In genomic region chr2:35270531-35270984, GRCm38 (mm10) we compare ENCODE assay signal across 7 mouse cellular contexts. TPM values are rescaled to one million over a fixed set of nuclear protein-coding genes. Genes with fewer than 3 reads are reported as not detected.
DNase-seq lines count a peak whose midpoint lies in the region; ATAC-seq and TF ChIP-seq lines count a peak whose summit lies in the region.

No protein-coding gene starts in this region.

- H3K4me3 ChIP-seq in ES-E14 (ENCODE audit: insufficient read depth in 1 of 2, low read depth in 1 of 2, low read length in 2 of 2, poor library complexity in 1 of 2, severe bottlenecking in 1 of 2), result peak overlapping the region in 1 of 2 experiments; percentile 48; a peak in 2 of 4 replicates
- H3K4me3 ChIP-seq in bone marrow macrophage, adult 2 months (ENCODE audit: insufficient read depth, low read length), result no peak overlapping the region
- H3K4me3 ChIP-seq in forebrain, embryonic 11.5 days (ENCODE audit: low read depth, low read length), result no peak overlapping the region
- H3K4me3 ChIP-seq in layer of hippocampus, adult 2 months, result no peak overlapping the region

- TF ChIP-seq POLR2A in bone marrow macrophage, adult 2 months (IDR thresholded peaks at IDR 0.05; ENCODE audit: borderline replicate concordance, low read depth, low read length), result no peak

- H3K9me3 ChIP-seq in ES-E14 (ENCODE audit: control insufficient read depth, insufficient read depth, low read depth, low read length), result no peaks in the 10 kb centered on the region
- no peaks in the 10 kb centered on the region for H3K9me3 ChIP-seq in forebrain, embryonic 11.5 days (ENCODE audit: control insufficient read depth, low read length)

- intact Hi-C loops in heart, postnatal 14 days (cut with DNase I), result no loop called here

- no peak overlapping the region for H3K4me2 ChIP-seq in forebrain, embryonic 11.5 days (ENCODE audit: low read depth, low read length, severe bottlenecking)

- H3K27ac ChIP-seq in ES-E14 (ENCODE audit: insufficient read depth, low read depth, low read length, poor library complexity, severe bottlenecking), result no peak overlapping the region
- H3K27ac ChIP-seq in bone marrow macrophage, adult 2 months (ENCODE audit: insufficient read depth, low read depth, low read length), result peak overlapping the region; percentile 31
- H3K27ac ChIP-seq in forebrain, embryonic 11.5 days (ENCODE audit: low read depth, low read length), result no peak overlapping the region
- peak overlapping the region; percentile 66; the same call in 1 of the 2 replicates for H3K27ac ChIP-seq in layer of hippocampus, adult 2 months

- no peaks in the 10 kb centered on the region for H3K27me3 ChIP-seq in forebrain, embryonic 11.5 days (ENCODE audit: control insufficient read depth, insufficient read depth, low read length)

- peak; percentile 45 for DNase-seq in ES-E14 (ENCODE audit: low read depth, low spot score)
- peak; percentile 78 for DNase-seq in forebrain, embryonic 11.5 days (ENCODE audit: low spot score)
- DNase-seq in heart, postnatal 14 days, result peak; percentile 58 to 72
- DNase-seq in layer of hippocampus, adult 2 months (ENCODE audit: low spot score in 2 of 2), result peak in 1 of 2 experiments; percentile 51
- peak; percentile 74 for DNase-seq in lung, postnatal 25 days (ENCODE audit: low spot score)
- DNase-seq in right cerebral cortex, adult 18-20 months, result peak; percentile 80

- ATAC-seq in forebrain, embryonic 11.5 days (replicated peaks; ENCODE audit: low FRiP score), result peak; percentile 46; the same call in 1 of the 2 replicates

- no peak overlapping the region for H3K9ac ChIP-seq in ES-E14 (ENCODE audit: insufficient read depth, low read depth, low read length, poor library complexity, severe bottlenecking)
- no peak overlapping the region for H3K9ac ChIP-seq in forebrain, embryonic 11.5 days (ENCODE audit: low read length)

- TF ChIP-seq CTCF in bone marrow macrophage, adult 2 months (IDR thresholded peaks at IDR 0.05; ENCODE audit: low read depth, low read length), result peak; percentile 74
- TF ChIP-seq CTCF in layer of hippocampus, adult 2 months (conservative IDR thresholded peaks at IDR 0.05), result peak; percentile 89

- in situ Hi-C loops in ES-E14 (cut with MboI; ENCODE audit: low sequenced_read_pairs in 2 of 2, unreplicated experiment in 2 of 2), result no loop called here

- H3K4me1 ChIP-seq in ES-E14 (ENCODE audit: control insufficient read depth in 2 of 2, insufficient read depth in 2 of 2, low read length in 2 of 2, poor library complexity in 1 of 2), result peaks cover 3 to 32% of the 10 kb centered on the region in 2 experiments; a peak in 2 of 4 replicates
- H3K4me1 ChIP-seq in bone marrow macrophage, adult 2 months (ENCODE audit: control insufficient read depth, insufficient read depth, low read length), result peaks cover 51% of the 10 kb centered on the region
- H3K4me1 ChIP-seq in forebrain, embryonic 11.5 days (replicated peaks; ENCODE audit: control insufficient read depth, insufficient read depth, low read length), result peaks cover 2% of the 10 kb centered on the region; the same call in 1 of the 2 replicates

- H3K36me3 ChIP-seq in ES-E14 (ENCODE audit: control insufficient read depth, insufficient read depth, low read length, poor library complexity, severe bottlenecking), result no peaks in the 10 kb centered on the region
- H3K36me3 ChIP-seq in forebrain, embryonic 11.5 days (ENCODE audit: control insufficient read depth, insufficient read depth, low read length), result no peaks in the 10 kb centered on the region

- 11% methylated on average over 10 of the region's 10 CpGs for WGBS in forebrain, embryonic 11.5 days

TF ChIP-seq in ES-E14, 5 proteins besides CTCF, POLR2A, EP300 and RAD21:
- TF ChIP-seq ZC3H11A (IDR thresholded peaks at IDR 0.05; ENCODE audit: borderline replicate concordance, low read depth, low read length) (no peak), MAFK (IDR thresholded peaks at IDR 0.05; ENCODE audit: insufficient read depth, low read depth, low read length) (no peak), ZNF384 (IDR thresholded peaks at IDR 0.05; ENCODE audit: low read depth, low read length) (no peak), HCFC1 (IDR thresholded peaks at IDR 0.05; ENCODE audit: borderline replicate concordance, insufficient read depth, low read length) (no peak), CHD2 (IDR thresholded peaks at IDR 0.05; ENCODE audit: low read depth, low read length) (no peak)

RNA-seq across cellular contexts. Expression of gene Gsn, which starts 14.4 kb away (rescaled TPM):
- 78.2 and 165 TPM in 2 replicates for total RNA-seq in ES-E14 (2012; rRNA removed)
- polyA plus RNA-seq in bone marrow macrophage, adult 2 months (2012; ENCODE audit: insufficient read depth, insufficient read length, missing spikeins), result 330 and 333 TPM in 2 replicates
- polyA plus RNA-seq in forebrain, embryonic 11.5 days (2014; fragmentation: Nextera tagmentation; extraction: Ambion mirVana), result 28.0 and 33.4 TPM in 2 replicates
- total RNA-seq in heart, postnatal 14 days (2021), result 100 to 1,000 TPM; 271 to 430 TPM
- 10 to 100 TPM; 46.5 to 49.1 TPM for total RNA-seq in layer of hippocampus, adult 2 months (2021)

Comparison
In these comparisons a context has a peak if more than half of its experiments do, and no peak if none do; other contexts are left out.
1. H3K27ac ChIP-seq: peak in bone marrow macrophage, adult 2 months (single experiment) and layer of hippocampus, adult 2 months (single experiment); none in ES-E14 (single experiment) and forebrain, embryonic 11.5 days (single experiment).